In the genomic region with DNA sequence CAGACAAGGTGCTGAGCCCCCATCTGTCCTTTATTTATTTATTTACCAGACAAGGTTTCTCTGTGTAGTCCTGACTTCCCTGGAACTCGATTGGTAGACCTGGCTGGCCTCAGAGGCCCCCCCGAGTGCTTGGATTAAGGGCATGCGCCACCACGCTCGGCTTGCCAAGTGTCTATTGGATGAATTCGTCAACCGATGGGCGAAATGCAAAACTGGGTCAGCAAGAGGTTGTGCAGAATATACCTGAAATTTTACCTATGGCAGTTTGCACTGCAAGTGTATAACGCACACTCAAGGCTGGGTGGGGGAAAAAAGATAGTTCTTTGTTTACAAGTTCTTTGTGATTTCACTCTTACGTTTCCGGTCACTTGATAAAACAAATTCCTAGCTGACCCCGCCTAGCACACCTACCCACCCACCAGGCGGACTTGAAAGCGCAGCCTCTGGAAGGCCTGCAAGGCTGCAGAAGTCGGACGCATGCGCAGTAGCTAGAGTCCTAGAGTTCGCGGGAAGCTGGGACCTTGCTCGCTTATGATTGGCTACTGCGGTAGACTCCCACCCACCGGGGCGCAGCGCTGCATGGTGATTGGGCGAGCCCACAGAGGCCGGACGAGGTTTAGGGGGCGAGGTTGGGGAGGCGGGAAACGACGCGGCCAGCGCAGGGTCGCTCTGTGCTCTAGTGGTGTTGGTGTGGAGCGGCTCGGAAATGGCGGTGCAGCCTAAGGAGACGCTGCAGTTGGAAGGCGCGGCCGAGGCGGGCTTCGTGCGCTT, we compare ENCODE assay signal across 8 mouse cellular contexts. TPM values are rescaled to one million over a fixed set of nuclear protein-coding genes. Genes with fewer than 3 reads are reported as not detected.
DNase-seq lines count a peak whose midpoint lies in the region; ATAC-seq and TF ChIP-seq lines count a peak whose summit lies in the region.

Msh2 (plus strand) TSS at position 441 of the 771 bp plus-strand sequence.

- peaks cover 10% of the 10 kb centered on the region for H3K4me1 ChIP-seq in embryonic facial prominence, embryonic 14.5 days (ENCODE audit: control insufficient read depth, insufficient read depth, low read length)
- H3K4me1 ChIP-seq in heart, adult 2 months (ENCODE audit: control insufficient read depth, insufficient read depth, low read length) = peaks cover 4% of the 10 kb centered on the region
- peaks cover 21% of the 10 kb centered on the region for H3K4me1 ChIP-seq in limb, embryonic 13.5 days
- H3K4me1 ChIP-seq in midbrain, embryonic 16.5 days (ENCODE audit: control insufficient read depth, insufficient read depth, low read length) = peaks cover 25% of the 10 kb centered on the region

- WGBS in embryonic facial prominence, embryonic 14.5 days = under 1% methylated on average over 33 of the region's 44 CpGs
- 2% methylated on average over 44 of the region's 44 CpGs for WGBS in heart, adult 2 months
- WGBS in limb, embryonic 13.5 days = under 1% methylated on average over 44 of the region's 44 CpGs
- under 1% methylated on average over 42 of the region's 44 CpGs for WGBS in midbrain, embryonic 16.5 days

- peak within 1 kb of the TSS; percentile 90 for H3K4me3 ChIP-seq in embryonic facial prominence, embryonic 14.5 days (ENCODE audit: low read depth, low read length)
- peak within 1 kb of the TSS; percentile 86 for H3K4me3 ChIP-seq in heart, adult 2 months
- H3K4me3 ChIP-seq in limb, embryonic 13.5 days = peak within 1 kb of the TSS; percentile 95
- H3K4me3 ChIP-seq in midbrain, embryonic 16.5 days (ENCODE audit: low read depth, low read length) = peak within 1 kb of the TSS; percentile 90

- peak within 1 kb of the TSS; percentile 92 for H3K4me2 ChIP-seq in embryonic facial prominence, embryonic 14.5 days (ENCODE audit: low read depth, low read length)
- H3K4me2 ChIP-seq in limb, embryonic 13.5 days (replicated peaks) = peak within 1 kb of the TSS; percentile 84
- H3K4me2 ChIP-seq in midbrain, embryonic 16.5 days (ENCODE audit: low read length) = peak within 1 kb of the TSS; percentile 81

- H3K9ac ChIP-seq in embryonic facial prominence, embryonic 14.5 days (ENCODE audit: low read depth, low read length) = peak within 1 kb of the TSS; percentile 88
- H3K9ac ChIP-seq in heart, adult 2 months (ENCODE audit: low read depth, low read length) = peak within 1 kb of the TSS; percentile 76
- peak within 1 kb of the TSS; percentile 89 for H3K9ac ChIP-seq in limb, embryonic 13.5 days
- H3K9ac ChIP-seq in midbrain, embryonic 16.5 days (ENCODE audit: low read depth, low read length) = peak within 1 kb of the TSS; percentile 90

- ATAC-seq in embryonic facial prominence, embryonic 14.5 days (ENCODE audit: low read depth) = peak; percentile 99
- peak; percentile 100 for ATAC-seq in limb, embryonic 13.5 days (ENCODE audit: low FRiP score, low read depth)
- ATAC-seq in midbrain, embryonic 16.5 days = peak; percentile 99

- peak; percentile 99 for DNase-seq in 3T3-L1 (ENCODE audit: low read depth, low spot score)
- peak; percentile 93 to 98 for DNase-seq in adrenal gland, postnatal 4 days (ENCODE audit: low spot score in 2 of 2)
- DNase-seq in embryonic facial prominence, embryonic 14.5 days (ENCODE audit: low spot score) = peak; percentile 99
- peak; percentile 97 to 98 for DNase-seq in heart, adult 2 months
- DNase-seq in kidney, adult 8-10 months = peak; percentile 98
- peak; percentile 95 to 97 for DNase-seq in spleen, postnatal 10 days (ENCODE audit: low spot score in 2 of 2)

- H3K36me3 ChIP-seq in embryonic facial prominence, embryonic 14.5 days (ENCODE audit: control insufficient read depth, insufficient read depth, low read length) = no peaks in the 10 kb centered on the region
- H3K36me3 ChIP-seq in heart, adult 2 months (ENCODE audit: control insufficient read depth, insufficient read depth, low read length) = no peaks in the 10 kb centered on the region
- H3K36me3 ChIP-seq in limb, embryonic 13.5 days = peaks cover 5% of the 10 kb centered on the region; the same call in 1 of the 2 replicates
- no peaks in the 10 kb centered on the region for H3K36me3 ChIP-seq in midbrain, embryonic 16.5 days (ENCODE audit: control insufficient read depth, insufficient read depth, low read length)

- peak within 1 kb of the TSS; percentile 80 for H3K27ac ChIP-seq in embryonic facial prominence, embryonic 14.5 days (replicated peaks; ENCODE audit: low read depth, low read length)
- peak within 1 kb of the TSS; percentile 78 for H3K27ac ChIP-seq in heart, adult 2 months
- H3K27ac ChIP-seq in limb, embryonic 13.5 days = peak within 1 kb of the TSS; percentile 75
- H3K27ac ChIP-seq in midbrain, embryonic 16.5 days (ENCODE audit: low read length) = peak within 1 kb of the TSS; percentile 79

- intact Hi-C loops in heart, adult 2 months (cut with DNase I) = loop anchor here (5.0 kb wide), 1 partner anchor 205 kb away; no protein-coding TSS in a partner anchor

- H3K79me2 ChIP-seq in heart, adult 2 months (replicated peaks; ENCODE audit: control insufficient read depth, insufficient read depth, low read length) = no peaks in the 10 kb centered on the region

- 0 out of 2 replicates have a peak, but pooled peaks have one; percentile 23 for TF ChIP-seq EP300 in heart, adult 2 months (IDR thresholded peaks at IDR 0.05; ENCODE audit: insufficient read depth, low read depth, low read length)

- TF ChIP-seq POLR2A in heart, adult 2 months (IDR thresholded peaks at IDR 0.05; ENCODE audit: insufficient read depth, low read depth, low read length) = peak; percentile 89

- TF ChIP-seq CTCF in heart, adult 2 months (IDR thresholded peaks at IDR 0.05) = peak; percentile 46

- no peaks in the 10 kb centered on the region for H3K27me3 ChIP-seq in embryonic facial prominence, embryonic 14.5 days (replicated peaks; ENCODE audit: control insufficient read depth, insufficient read depth, low read length)
- H3K27me3 ChIP-seq in heart, adult 2 months (ENCODE audit: control insufficient read depth, insufficient read depth, low read length) = no peaks in the 10 kb centered on the region
- no peaks in the 10 kb centered on the region for H3K27me3 ChIP-seq in limb, embryonic 13.5 days
- no peaks in the 10 kb centered on the region for H3K27me3 ChIP-seq in midbrain, embryonic 16.5 days (ENCODE audit: control insufficient read depth, insufficient read depth, low read depth, low read length)

- no peaks in the 10 kb centered on the region for H3K9me3 ChIP-seq in embryonic facial prominence, embryonic 14.5 days (ENCODE audit: control insufficient read depth, low read length)
- no peaks in the 10 kb centered on the region for H3K9me3 ChIP-seq in limb, embryonic 13.5 days
- no peaks in the 10 kb centered on the region for H3K9me3 ChIP-seq in midbrain, embryonic 16.5 days (replicated peaks; ENCODE audit: control insufficient read depth, low read length, poor library complexity, severe bottlenecking)

RNA-seq across cellular contexts. Expression of gene Msh2, which starts in this region (rescaled TPM):
- total RNA-seq in adrenal gland, postnatal 4 days (2021) = 10 to 100 TPM; 39.5 to 45.2 TPM
- 31.7 and 41.1 TPM in 2 replicates for polyA plus RNA-seq in embryonic facial prominence, embryonic 14.5 days (2014; fragmentation: Nextera tagmentation; extraction: Ambion mirVana)
- 10 to 100 TPM; 12.7 to 13.7 TPM for total RNA-seq in heart, adult 2 months (2021)
- polyA plus RNA-seq in heart, adult 2 months (2012; rRNA removed) = 4.9 and 9.3 TPM in 2 replicates
- polyA plus RNA-seq in limb, embryonic 13.5 days (2015; fragmentation: Nextera tagmentation; extraction: Ambion mirVana) = 84.6 and 85.5 TPM in 2 replicates
- 64.5 and 66.4 TPM in 2 replicates for polyA plus RNA-seq in midbrain, embryonic 16.5 days (2015; fragmentation: Nextera tagmentation; extraction: Ambion mirVana)

Comparison
In these comparisons a context has a peak if more than half of its experiments do, and no peak if none do; other contexts are left out.
1. Peak in every context shown above with its lines: DNase-seq, ATAC-seq, H3K4me3 ChIP-seq and H3K27ac ChIP-seq.